Mouse (Mus musculus) testis, adult 2 months (tissue): ENCODE data around the gene Sox14. TPM values are rescaled to one million over a fixed set of nuclear protein-coding genes. Genes with fewer than 3 reads are reported as not detected.

Source experiments
- H3K27ac ChIP-seq: fragments of 200-500 bp; 2 replicates; pipeline ENCODE4 v1.5.1; 2012; ENCODE audit warnings: low read depth, low read length; ENCODE audit not compliant: control insufficient read depth, insufficient read depth
- H3K27me3 ChIP-seq: fragments of 200-500 bp; 2 replicates; pipeline ENCODE4 v1.6.1; 2012; ENCODE audit warnings: mild to moderate bottlenecking, low read length, moderate library complexity; ENCODE audit not compliant: control insufficient read depth, insufficient read depth
- H3K36me3 ChIP-seq: fragments of 200-500 bp; 2 replicates; pipeline ENCODE4 v1.6.1; 2012; ENCODE audit warnings: mild to moderate bottlenecking, low read length; ENCODE audit not compliant: control insufficient read depth, insufficient read depth
- H3K4me1 ChIP-seq: fragments of 200-500 bp; 2 replicates; pipeline ENCODE4 v1.6.1; 2012; ENCODE audit warnings: low read length; ENCODE audit not compliant: control insufficient read depth, insufficient read depth
- H3K4me3 ChIP-seq: fragments of 200-500 bp; 2 replicates; pipeline ENCODE4 v1.5.1; 2012; ENCODE audit warnings: low read depth, mild to moderate bottlenecking, low read length, moderate library complexity, mixed read lengths; ENCODE audit not compliant: control insufficient read depth
- CTCF ChIP-seq: fragments of 200-500 bp; IDR thresholded peaks from 2 replicates; pipeline ENCODE4 v1.5.1; 2012; ENCODE audit warnings: low read depth, mild to moderate bottlenecking, inconsistent platforms, low read length, moderate library complexity; ENCODE audit not compliant: control insufficient read depth, insufficient read depth, insufficient replicate concordance
- POLR2A ChIP-seq: fragments of 200-500 bp; IDR thresholded peaks from 2 replicates; pipeline ENCODE4 v1.6.1; 2012; ENCODE audit warnings: low read depth, mild to moderate bottlenecking, inconsistent platforms, low read length, moderate library complexity; ENCODE audit not compliant: control insufficient read depth
- polyA plus RNA-seq: library from polyadenylated mRNA; depleted of rRNA; stranded (reverse); fragments of >200 nt; gene quantifications from 2 replicates; pipeline ENCODE4 v1.2.3, GENCODE M21; 2012; rRNA removed

Sox14 gene
- polyA plus RNA-seq = 0.30 and 0.33 TPM in 2 replicates

DNA sequence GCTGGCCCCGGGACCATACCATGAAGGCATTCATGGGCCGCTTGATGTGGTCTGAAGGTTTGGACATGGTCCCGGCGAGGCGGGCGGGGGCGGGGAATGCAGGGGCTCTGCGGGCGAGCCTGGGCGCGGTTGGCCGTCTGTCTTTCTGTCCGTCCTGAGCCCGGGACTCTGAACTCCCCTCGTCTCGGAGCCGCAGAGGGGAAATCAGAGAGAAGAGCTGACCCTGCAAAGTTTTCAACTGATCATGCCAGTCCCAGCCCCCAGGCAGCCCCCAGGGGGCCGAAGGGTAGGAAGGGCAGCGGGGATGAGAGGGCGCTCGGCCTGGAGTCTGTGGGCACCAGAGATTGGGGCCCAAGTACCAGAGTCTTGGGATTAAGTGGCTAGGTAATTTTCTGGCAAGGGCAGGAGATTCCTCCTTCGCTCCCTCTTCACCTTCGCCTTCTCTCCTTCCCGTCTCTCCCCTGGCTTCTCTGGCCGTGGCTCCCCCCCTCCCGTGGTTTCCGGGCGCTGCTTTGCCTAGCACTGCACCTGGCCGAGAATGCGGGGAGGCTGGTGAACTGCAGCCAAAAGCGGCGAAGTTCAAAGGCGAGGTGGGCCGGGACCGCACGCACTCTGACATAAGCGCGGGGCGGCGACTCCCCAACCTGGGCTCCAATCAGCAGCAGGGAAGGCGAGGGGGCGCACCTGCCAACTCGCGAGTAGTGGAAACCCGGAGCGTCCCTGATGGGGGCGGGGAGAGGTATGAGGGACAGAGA, at the start of gene Sox14:
Gene Sox14 (minus strand): TSS at position 553 of the 755 bp plus-strand sequence.
- Histone ChIP-seq H3K27me3 (peaks cover 11% of the 10 kb centered on the region), H3K36me3 (no peaks in the 10 kb centered on the region), H3K4me1 (peaks cover 10% of the 10 kb centered on the region), H3K4me3 (no peak within 1 kb of the TSS; the same call in 1 of the 2 replicates), H3K27ac (no peak within 1 kb of the TSS)
- TF ChIP-seq CTCF (no peak), POLR2A (no peak)

- TF ChIP-seq POLR2A = no peak
- no peak for TF ChIP-seq CTCF
- H3K4me3 ChIP-seq = no peak overlapping the region
- no peaks in the 10 kb centered on the region for H3K36me3 ChIP-seq
- peaks cover 3% of the 10 kb centered on the region for H3K4me1 ChIP-seq
- H3K27me3 ChIP-seq = peaks cover 2% of the 10 kb centered on the region
- no peak overlapping the region for H3K27ac ChIP-seq
Measured at GRCm38 (mm10) chr9:99879311-99879710, 3.3 kb upstream of the Sox14 start.

DNA sequence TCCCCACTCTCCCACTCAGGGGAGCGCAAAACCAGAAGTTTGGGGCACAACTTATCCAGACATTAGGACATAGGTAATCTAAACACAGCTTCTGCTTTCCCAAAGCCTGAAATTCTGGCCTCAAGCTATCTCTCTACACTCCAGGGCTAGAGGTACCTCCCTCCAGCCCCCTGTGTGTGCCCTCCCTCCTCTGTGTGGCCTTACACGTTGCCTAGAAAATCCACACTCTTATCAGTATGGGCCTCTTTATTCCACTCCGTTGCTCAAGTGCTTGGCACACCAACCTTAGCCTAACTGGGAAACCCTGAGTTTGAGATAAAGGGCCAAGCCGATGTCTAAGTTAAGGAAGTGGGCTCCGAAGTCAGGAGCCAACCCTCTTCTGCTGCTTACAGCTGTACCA, 2.6 kb upstream of the Sox14 start:
- H3K4me1 ChIP-seq = peaks cover 3% of the 10 kb centered on the region
- no peak overlapping the region for H3K4me3 ChIP-seq
- peaks cover 2% of the 10 kb centered on the region for H3K27me3 ChIP-seq
- H3K27ac ChIP-seq = no peak overlapping the region
- no peaks in the 10 kb centered on the region for H3K36me3 ChIP-seq
- TF ChIP-seq CTCF (no peak), POLR2A (no peak)

DNA sequence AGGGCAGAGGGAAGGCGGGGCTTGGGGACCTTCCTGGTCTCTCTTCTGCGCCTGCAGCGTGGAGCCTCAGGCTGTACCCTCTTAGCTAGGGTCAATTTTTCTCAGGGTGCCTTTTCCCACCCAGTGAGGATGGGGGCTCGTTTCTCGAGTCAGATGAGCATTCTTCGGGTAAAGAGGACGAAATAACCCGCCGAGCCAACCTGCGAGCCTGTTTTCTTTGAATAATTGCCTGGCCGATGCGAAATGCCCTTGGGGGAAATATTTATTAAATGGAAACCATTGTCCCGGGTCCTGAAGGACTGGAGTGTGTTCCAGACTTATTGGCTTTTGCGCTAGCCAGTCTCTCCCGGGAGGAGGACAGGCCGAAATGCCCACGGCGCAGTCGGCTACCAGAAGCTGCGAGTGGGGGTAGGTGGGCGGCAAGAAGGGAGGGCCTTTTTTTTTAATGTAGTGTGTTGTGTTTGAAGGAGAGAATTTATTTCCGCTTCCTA, 1.1 kb upstream of the Sox14 start:
- Histone ChIP-seq H3K4me1 (peaks cover 6% of the 10 kb centered on the region), H3K27ac (no peak overlapping the region), H3K36me3 (no peaks in the 10 kb centered on the region), H3K27me3 (peaks cover 5% of the 10 kb centered on the region), H3K4me3 (no peak overlapping the region)
- no peak for TF ChIP-seq CTCF
- TF ChIP-seq POLR2A = no peak

DNA sequence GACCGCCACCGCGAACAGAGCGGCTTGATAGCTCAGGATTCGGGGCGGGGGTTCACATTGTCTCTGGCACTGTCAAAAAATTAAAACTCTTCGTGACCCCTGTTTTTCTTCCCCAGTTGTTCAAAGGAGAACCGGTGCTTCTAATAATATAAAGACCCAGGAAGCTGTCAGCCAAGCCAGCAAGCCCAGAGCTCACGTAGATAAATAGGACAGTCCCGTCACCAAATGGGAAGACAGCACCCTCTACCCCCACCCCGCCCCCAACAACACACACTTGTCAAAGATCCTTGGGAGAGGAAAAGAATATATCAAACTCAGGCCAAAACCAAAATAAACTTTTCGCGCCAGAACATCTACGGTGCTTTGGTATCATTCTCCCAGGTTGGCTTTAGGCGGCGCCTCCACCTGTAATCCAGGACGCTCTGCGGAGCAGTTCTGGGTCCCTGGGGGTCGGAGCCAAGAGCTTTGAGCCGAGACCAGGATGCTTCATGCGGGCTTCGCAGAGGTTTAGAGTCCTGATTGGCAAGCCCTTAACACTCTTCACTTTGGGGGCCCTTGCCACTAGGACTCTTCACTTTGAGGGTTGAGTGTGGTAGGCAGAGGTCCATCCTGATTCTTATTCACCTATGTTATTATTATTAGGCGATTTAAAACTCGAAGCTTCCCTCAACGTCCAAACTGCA, 544 bp upstream of the Sox14 start:
- no peak overlapping the region for H3K27ac ChIP-seq
- H3K36me3 ChIP-seq = no peaks in the 10 kb centered on the region
- H3K4me1 ChIP-seq = peaks cover 8% of the 10 kb centered on the region
- no peak for TF ChIP-seq CTCF
- TF ChIP-seq POLR2A = no peak
- H3K4me3 ChIP-seq = no peak overlapping the region; the same call in 1 of the 2 replicates
- H3K27me3 ChIP-seq = peaks cover 7% of the 10 kb centered on the region

GRCm38 (mm10) chr9:99874735-99875617, 994 bp downstream of the Sox14 start:
- TF ChIP-seq POLR2A (no peak), CTCF (no peak)
- Histone ChIP-seq H3K36me3 (no peaks in the 10 kb centered on the region), H3K4me3 (no peak overlapping the region), H3K27ac (no peak overlapping the region), H3K27me3 (peaks cover 11% of the 10 kb centered on the region), H3K4me1 (peaks cover 10% of the 10 kb centered on the region)

- Histone ChIP-seq H3K36me3 (no peaks in the 10 kb centered on the region), H3K4me3 (no peak overlapping the region), H3K4me1 (peaks cover 13% of the 10 kb centered on the region), H3K27me3 (peaks cover 11% of the 10 kb centered on the region), H3K27ac (no peak overlapping the region)
- TF ChIP-seq CTCF = no peak
Measured at GRCm38 (mm10) chr9:99873721-99874120, 2.2 kb downstream of the Sox14 start.
